Mouse (Mus musculus): Measurements from ENCODE around the gene Glyr1. TPM values are rescaled to one million over a fixed set of nuclear protein-coding genes. Genes with fewer than 3 reads are reported as not detected.

Glyr1 gene
- polyA plus RNA-seq, 1 experiment, result 10.9 TPM

DNA sequence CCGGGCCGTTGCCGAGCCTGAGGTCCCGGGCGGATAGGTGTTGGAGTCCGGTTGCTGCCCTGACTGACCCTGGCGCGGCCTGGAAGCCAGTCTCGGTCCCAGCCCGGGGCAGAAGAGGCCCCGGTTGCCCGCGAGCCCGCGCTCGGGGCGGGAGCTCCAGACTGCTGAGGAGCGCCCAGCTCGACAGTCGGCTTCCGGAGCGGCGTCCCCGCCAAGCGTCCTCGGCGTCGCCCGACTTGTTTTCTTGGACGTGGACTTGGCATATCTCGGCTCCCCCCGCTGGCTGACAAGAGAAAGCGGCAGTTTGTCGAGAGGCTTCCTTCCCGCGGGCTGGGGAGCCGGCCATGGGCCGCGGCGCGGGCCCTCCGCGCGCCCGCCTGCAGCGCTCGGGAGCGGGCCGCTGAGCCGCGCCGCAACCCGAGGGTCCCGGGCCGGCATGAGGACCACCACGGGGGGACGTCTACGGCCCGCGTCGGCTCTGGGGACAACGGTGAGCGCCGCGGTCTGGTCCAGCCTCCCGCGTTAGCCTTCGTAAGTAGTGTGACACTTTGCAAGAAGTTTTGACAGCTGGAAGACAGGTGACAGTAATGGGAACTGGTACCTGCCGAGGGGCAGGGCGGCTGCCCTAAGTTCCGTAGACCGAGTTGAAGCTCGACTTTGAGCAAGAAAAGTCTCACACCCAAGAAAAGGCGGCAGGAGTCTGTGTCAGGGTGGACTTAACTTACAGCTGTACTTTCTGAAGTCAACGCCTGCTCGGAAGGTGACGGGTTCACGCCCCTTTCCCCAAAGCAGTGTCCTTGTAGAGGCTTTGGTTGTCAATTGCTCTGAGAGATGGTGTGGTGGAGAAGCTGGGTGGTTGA is 818 bp upstream of the Glyr1 start:
- TF ChIP-seq FLI1 (IDR thresholded peaks at IDR 0.05; ENCODE audit: low read length) (no peak), GATA1 (IDR thresholded peaks at IDR 0.05; ENCODE audit: borderline replicate concordance, low read length) (no peak)
- H3K27me3 ChIP-seq (replicated peaks), result no peaks in the 10 kb centered on the region
- peaks cover 41% of the 10 kb centered on the region for H3K4me1 ChIP-seq
- H3K36me3 ChIP-seq (replicated peaks; ENCODE audit: low read length), result peaks cover 55% of the 10 kb centered on the region
- peak overlapping the region; percentile 99 for H3K4me3 ChIP-seq (replicated peaks)
- no peaks in the 10 kb centered on the region for H3K9me3 ChIP-seq

DNA sequence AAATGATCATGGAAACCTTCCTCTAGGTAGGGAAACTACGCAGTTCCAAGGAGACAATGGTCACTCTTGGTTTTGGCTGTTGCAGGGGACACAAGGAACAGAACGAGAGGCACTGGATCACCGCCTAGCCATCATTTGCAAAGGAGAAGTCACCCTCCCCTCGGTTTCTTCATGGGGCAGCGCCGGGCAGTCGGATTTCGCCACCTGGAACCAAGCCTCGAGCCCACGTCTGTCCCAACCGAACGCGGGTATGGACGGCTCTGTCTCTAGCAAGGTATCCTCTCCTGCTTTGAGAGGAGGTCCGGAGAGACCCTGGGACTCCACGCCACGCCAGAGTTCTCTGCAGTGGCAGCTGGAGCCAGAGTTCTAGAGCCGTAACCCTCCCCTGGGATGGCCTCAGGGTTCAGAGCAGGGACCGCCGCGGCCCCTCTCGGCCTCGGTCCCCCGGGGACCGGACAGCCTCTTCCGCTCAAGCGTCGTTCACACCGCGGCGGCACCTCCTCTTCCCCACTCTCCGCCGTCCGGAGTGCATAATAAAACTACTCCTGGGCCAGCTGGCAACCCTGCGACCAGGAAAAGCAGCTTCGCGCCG is 385 bp downstream of the Glyr1 start:
- Histone ChIP-seq H3K4me1 (peaks cover 39% of the 10 kb centered on the region), H3K36me3 (replicated peaks; ENCODE audit: low read length) (peaks cover 59% of the 10 kb centered on the region), H3K4me3 (replicated peaks) (peak overlapping the region; percentile 99), H3K9me3 (no peaks in the 10 kb centered on the region), H3K27me3 (replicated peaks) (no peaks in the 10 kb centered on the region)
- TF ChIP-seq FLI1 (IDR thresholded peaks at IDR 0.05; ENCODE audit: low read length), result no peak
- TF ChIP-seq GATA1 (IDR thresholded peaks at IDR 0.05; ENCODE audit: borderline replicate concordance, low read length), result no peak

DNA sequence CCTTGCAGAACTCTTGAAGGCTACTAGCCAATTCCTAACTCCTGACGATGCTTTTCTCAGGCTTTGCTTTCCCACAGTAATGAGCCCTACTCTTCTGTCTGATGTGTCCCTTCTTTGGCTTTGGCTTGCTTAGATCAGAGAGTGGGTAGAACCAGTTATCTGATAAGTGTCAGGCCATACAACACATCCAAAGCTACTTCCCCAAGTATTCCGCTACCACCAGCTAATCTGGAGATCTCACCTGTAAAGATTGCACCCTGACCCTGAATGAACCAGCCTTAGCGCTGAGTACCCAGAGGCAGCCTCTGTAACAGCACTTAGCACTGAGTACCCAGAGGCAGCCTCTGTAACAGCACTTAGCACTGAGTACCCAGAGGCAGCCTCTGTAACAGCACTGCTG is 4.3 kb downstream of the Glyr1 start:
- Histone ChIP-seq H3K27me3 (replicated peaks) (no peaks in the 10 kb centered on the region), H3K36me3 (replicated peaks; ENCODE audit: low read length) (peaks cover 75% of the 10 kb centered on the region), H3K4me3 (replicated peaks) (no peak overlapping the region), H3K4me1 (peaks cover 28% of the 10 kb centered on the region), H3K9me3 (no peaks in the 10 kb centered on the region)
- TF ChIP-seq GATA1 (IDR thresholded peaks at IDR 0.05; ENCODE audit: borderline replicate concordance, low read length) (no peak), FLI1 (IDR thresholded peaks at IDR 0.05; ENCODE audit: low read length) (no peak)

DNA sequence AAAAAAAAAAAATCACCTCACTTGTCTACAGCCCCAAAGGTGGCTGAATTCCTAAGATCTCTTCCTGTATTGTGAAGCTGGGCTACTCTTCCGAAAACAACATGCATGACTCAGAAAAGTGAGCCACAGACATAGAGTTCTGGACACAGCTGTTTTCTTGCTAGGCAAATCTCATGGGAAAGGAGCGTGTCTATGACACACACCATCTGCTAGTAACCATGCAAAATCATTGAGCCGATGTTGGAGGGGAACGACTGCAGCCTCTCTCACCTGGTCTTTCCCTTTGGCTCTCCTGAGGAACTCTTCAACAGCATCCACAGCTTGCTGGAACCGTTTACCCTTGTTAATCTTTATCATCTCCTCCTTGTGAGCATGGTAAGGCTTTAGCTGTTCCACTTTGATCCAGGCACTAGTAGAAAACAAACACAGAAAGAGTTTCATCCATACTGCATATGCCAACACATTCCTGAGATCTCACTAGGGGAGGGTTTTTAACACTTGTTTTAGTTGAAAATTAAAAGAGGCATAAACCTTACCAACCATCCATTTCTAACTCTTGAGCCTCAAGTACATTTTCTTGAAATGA is 12.9 kb downstream of the Glyr1 start:
- Histone ChIP-seq H3K9me3 (no peaks in the 10 kb centered on the region), H3K27me3 (replicated peaks) (no peaks in the 10 kb centered on the region), H3K4me1 (peaks cover 7% of the 10 kb centered on the region), H3K36me3 (replicated peaks; ENCODE audit: low read length) (peaks cover 98% of the 10 kb centered on the region), H3K4me3 (replicated peaks) (no peak overlapping the region)
- no peak for TF ChIP-seq GATA1 (IDR thresholded peaks at IDR 0.05; ENCODE audit: borderline replicate concordance, low read length)
- TF ChIP-seq FLI1 (IDR thresholded peaks at IDR 0.05; ENCODE audit: low read length), result no peak

DNA sequence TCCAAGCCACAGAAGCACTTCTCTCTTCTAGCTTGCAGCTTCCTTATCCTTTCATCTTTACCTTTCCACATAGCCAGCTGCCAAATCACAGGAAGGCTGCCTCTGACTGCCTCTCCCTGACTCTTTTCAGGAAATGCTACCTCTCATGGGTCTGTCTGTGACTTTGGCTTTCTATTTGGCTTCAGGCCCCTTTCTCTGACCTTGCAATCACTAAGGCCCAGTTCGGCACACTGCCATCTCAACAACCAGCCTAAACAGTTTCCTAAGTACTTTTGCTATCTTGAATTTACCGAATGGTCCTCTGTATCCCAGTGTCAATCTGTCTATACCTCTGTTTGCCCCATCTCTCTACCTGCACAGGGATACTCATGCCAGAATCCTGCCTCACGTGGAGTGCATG is 14.1 kb downstream of the Glyr1 start:
- no peaks in the 10 kb centered on the region for H3K9me3 ChIP-seq
- H3K4me1 ChIP-seq, result peaks cover 18% of the 10 kb centered on the region
- peaks cover 98% of the 10 kb centered on the region for H3K36me3 ChIP-seq (replicated peaks; ENCODE audit: low read length)
- no peak overlapping the region for H3K4me3 ChIP-seq (replicated peaks)
- no peak for TF ChIP-seq FLI1 (IDR thresholded peaks at IDR 0.05; ENCODE audit: low read length)
- H3K27me3 ChIP-seq (replicated peaks), result no peaks in the 10 kb centered on the region

DNA sequence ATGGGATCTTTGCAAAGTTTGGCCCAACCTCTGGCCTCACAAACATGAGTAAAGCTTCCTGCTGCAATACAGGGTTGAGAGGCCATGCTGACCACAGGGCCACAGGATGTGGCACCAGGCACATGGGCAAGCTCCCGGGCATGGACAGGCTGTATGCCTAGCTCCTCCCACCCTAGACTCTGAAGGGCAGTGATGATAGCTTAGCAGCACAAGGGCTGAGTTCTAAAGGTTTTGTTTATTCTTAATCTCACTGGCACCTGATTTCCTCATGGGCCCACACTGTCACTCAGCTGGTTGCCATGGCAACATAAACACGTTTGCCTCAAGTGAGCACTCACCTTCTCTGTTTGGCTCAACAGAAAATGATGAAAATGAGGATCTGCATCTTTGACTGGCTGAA is 19.8 kb downstream of the Glyr1 start:
- Histone ChIP-seq H3K4me1 (peaks cover 37% of the 10 kb centered on the region), H3K36me3 (replicated peaks; ENCODE audit: low read length) (peaks cover 100% of the 10 kb centered on the region), H3K27me3 (replicated peaks) (no peaks in the 10 kb centered on the region), H3K4me3 (replicated peaks) (peak overlapping the region; percentile 34), H3K9me3 (no peaks in the 10 kb centered on the region)
- TF ChIP-seq GATA1 (IDR thresholded peaks at IDR 0.05; ENCODE audit: borderline replicate concordance, low read length), result no peak
- 0 out of 2 replicates have a peak, but pooled peaks have one; percentile 39 for TF ChIP-seq FLI1 (IDR thresholded peaks at IDR 0.05; ENCODE audit: low read length)

DNA sequence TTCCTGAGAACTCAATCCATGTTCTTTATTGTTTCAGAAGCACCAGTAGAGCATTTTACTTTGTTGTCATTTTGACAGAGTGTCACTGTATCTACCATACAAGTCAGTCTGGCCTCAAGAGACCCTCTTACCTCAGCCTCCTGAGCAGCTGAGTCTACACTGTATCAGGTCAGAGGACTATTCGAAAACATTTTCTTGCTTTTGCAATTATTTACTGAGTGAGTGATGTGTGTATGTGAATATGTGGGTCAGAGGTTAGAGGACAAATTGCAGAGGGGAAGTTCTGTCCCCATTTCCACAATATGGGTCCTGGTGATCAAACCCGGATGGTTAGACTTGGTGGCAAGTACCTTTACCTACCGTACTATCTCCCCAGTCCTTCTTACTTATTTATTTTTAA is 25.6 kb downstream of the Glyr1 start:
- peaks cover 3% of the 10 kb centered on the region; the same call in 1 of the 2 replicates for H3K4me1 ChIP-seq
- TF ChIP-seq FLI1 (IDR thresholded peaks at IDR 0.05; ENCODE audit: low read length), result no peak
- no peak overlapping the region for H3K4me3 ChIP-seq (replicated peaks)
- H3K36me3 ChIP-seq (replicated peaks; ENCODE audit: low read length), result peaks cover 100% of the 10 kb centered on the region
- H3K27me3 ChIP-seq (replicated peaks), result no peaks in the 10 kb centered on the region
- no peaks in the 10 kb centered on the region for H3K9me3 ChIP-seq

DNA sequence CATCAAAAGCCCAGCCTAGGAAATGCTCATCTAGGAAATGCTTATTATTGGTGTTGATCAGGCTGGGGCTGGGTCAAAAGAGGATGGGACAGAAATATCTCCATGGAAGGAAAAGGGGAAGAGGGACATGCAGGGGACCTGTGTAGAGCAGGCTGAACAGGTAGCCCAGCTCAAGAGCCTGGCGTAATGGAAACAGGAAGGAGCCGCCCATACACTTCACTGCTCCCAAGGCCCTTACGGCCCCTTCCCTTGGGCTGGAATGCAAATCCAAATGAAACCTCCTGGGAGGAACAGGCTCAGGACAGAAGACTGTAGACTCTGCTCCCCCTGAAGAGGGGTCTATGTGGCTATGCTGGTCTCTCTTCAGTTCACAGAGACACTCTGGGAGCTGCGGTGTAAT is 35.1 kb downstream of the Glyr1 start:
- Histone ChIP-seq H3K4me1 (peaks cover 39% of the 10 kb centered on the region), H3K9me3 (no peaks in the 10 kb centered on the region), H3K27me3 (replicated peaks) (no peaks in the 10 kb centered on the region), H3K36me3 (replicated peaks; ENCODE audit: low read length) (peaks cover 66% of the 10 kb centered on the region), H3K4me3 (replicated peaks) (no peak overlapping the region)
- TF ChIP-seq GATA1 (IDR thresholded peaks at IDR 0.05; ENCODE audit: borderline replicate concordance, low read length) (no peak), FLI1 (IDR thresholded peaks at IDR 0.05; ENCODE audit: low read length) (no peak)

DNA sequence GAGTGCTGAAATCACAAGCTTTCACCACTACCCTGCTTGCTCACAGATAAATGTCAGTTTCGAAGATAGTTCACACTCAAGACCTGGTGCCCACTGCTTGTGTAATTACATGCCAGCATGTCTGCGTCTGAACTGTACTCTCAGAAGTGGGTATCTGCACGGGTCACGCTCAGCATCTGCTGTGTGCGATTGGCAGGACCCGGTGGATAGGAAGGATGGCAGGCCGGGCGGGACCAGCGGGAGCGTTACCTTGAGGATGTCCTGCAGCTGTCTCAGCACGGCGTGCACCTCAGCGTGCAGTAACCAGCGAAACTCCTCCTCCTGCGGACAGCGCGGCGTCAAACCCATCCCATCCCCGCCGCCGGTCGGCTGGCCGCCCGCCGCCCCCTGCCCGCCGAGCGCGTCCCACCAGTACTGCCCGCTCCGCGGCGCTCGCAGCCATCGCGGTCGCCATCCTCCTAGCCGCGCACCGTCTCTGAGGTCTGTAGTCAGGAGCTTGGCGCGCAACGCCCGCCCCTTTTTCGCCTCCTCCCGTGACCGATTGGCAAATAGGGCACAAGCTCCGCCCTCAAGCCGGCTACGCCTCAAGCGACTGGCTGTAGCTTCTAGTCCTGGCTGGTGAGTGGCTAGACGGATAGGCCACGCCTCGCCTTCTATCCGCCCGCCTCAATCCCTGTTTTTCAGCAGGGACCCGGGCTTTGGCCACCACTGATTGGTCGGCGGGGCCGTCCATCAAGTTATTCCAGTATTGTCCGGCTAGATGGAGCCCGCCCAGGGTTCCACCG is 36.4 kb downstream of the Glyr1 start, which contains the start of gene Rogdi:
Rogdi (minus strand) TSS at position 500 of the 785 bp plus-strand sequence.
- Histone ChIP-seq H3K27me3 (replicated peaks) (no peaks in the 10 kb centered on the region), H3K36me3 (replicated peaks; ENCODE audit: low read length) (peaks cover 62% of the 10 kb centered on the region), H3K4me1 (peaks cover 39% of the 10 kb centered on the region), H3K4me3 (replicated peaks) (peak within 1 kb of the TSS; percentile 92), H3K9me3 (no peaks in the 10 kb centered on the region)
- no peak for TF ChIP-seq FLI1 (IDR thresholded peaks at IDR 0.05; ENCODE audit: low read length)
- TF ChIP-seq GATA1 (IDR thresholded peaks at IDR 0.05; ENCODE audit: borderline replicate concordance, low read length), result no peak

Data from megakaryocyte, embryonic 14.5 days (primary cell).